Mouse (Mus musculus) CH12.LX (cell line): ENCODE results near the gene Akap5. TPM values are rescaled to one million over a fixed set of nuclear protein-coding genes. Genes with fewer than 3 reads are reported as not detected.

Source experiments
- DNase-seq: peaks from one replicate; pipeline ENCODE4 v3.0.0-alpha.2; 2013; ENCODE audit errors: extremely low read depth
- H3K27ac ChIP-seq: 2 replicates; pipeline ENCODE4 v1.5.1; 2012; ENCODE audit warnings: low read depth, mild to moderate bottlenecking, control low read depth, moderate library complexity; ENCODE audit not compliant: insufficient read depth
- H3K27me3 ChIP-seq: replicated peaks from 2 replicates; pipeline ENCODE3; 2012; ENCODE audit warnings: inconsistent platforms
- H3K36me3 ChIP-seq, 2 experiments: replicated peaks in 1 of 2; 2 replicates each; pipeline versions ENCODE3 to v1.6.1; 2012; ENCODE audit warnings: inconsistent platforms in 1 of 2, low read length in 1 of 2, mild to moderate bottlenecking in 1 of 2, mixed read lengths in 1 of 2, moderate library complexity in 1 of 2; ENCODE audit not compliant: control insufficient read depth in 1 of 2, insufficient read depth in 1 of 2
- H3K4me1 ChIP-seq, 2 experiments: 2 replicates each; pipeline ENCODE4 v1.6.1; 2012; ENCODE audit warnings: inconsistent platforms in 1 of 2, moderate library complexity in 1 of 2; ENCODE audit not compliant: insufficient read depth in 2 of 2, control insufficient read depth in 1 of 2
- H3K4me2 ChIP-seq: 2 replicates; pipeline ENCODE4 v1.6.1; 2012; ENCODE audit warnings: low read depth, mild to moderate bottlenecking, control low read depth; ENCODE audit not compliant: poor library complexity, insufficient read depth, severe bottlenecking
- H3K4me3 ChIP-seq, 3 experiments: fragments of 150-350 bp in 1 of 3; sonication (generic) in 1 of 3; replicated peaks in 1 of 3; 2 replicates each; pipeline versions ENCODE3 to v1.5.1; 2011 to 2012; ENCODE audit warnings: low read depth in 2 of 3, low read length in 2 of 3, mild to moderate bottlenecking in 2 of 3, moderate library complexity in 2 of 3, control low read depth in 1 of 3, improper control_type of control experiment in 1 of 3, inconsistent platforms in 1 of 3, mixed read lengths in 1 of 3; ENCODE audit not compliant: poor library complexity in 1 of 3
- H3K79me2 ChIP-seq: replicated peaks from 2 replicates; pipeline ENCODE4 v1.6.1; 2012; ENCODE audit warnings: mild to moderate bottlenecking, moderate library complexity; ENCODE audit not compliant: control insufficient read depth, poor library complexity, insufficient read depth, severe bottlenecking; ENCODE audit errors: extremely low read depth
- H3K9ac ChIP-seq: 2 replicates; pipeline ENCODE4 v1.6.1; 2012; ENCODE audit warnings: low read depth, mild to moderate bottlenecking, control low read depth, moderate library complexity; ENCODE audit not compliant: insufficient read depth
- H3K9me3 ChIP-seq: replicated peaks from 2 replicates; pipeline ENCODE3; 2012; ENCODE audit warnings: low read length, inconsistent platforms, mixed read lengths
- BHLHE40 ChIP-seq: IDR thresholded peaks from 2 replicates; pipeline ENCODE4 v1.6.1; 2011; ENCODE audit warnings: mild to moderate bottlenecking, low read depth, low read length, improper control_type of control experiment
- EP300 ChIP-seq: IDR thresholded peaks from 2 replicates; pipeline ENCODE4 v1.6.1; 2011; ENCODE audit warnings: low read length, improper control_type of control experiment
- ETS1 ChIP-seq: conservative IDR thresholded peaks from 2 replicates; pipeline ENCODE4 v1.6.1; 2012; ENCODE audit warnings: low read depth, mild to moderate bottlenecking, inconsistent platforms, low read length, improper control_type of control experiment, moderate library complexity
- GABPA ChIP-seq: IDR thresholded peaks from 2 replicates; pipeline ENCODE4 v1.6.1; 2012; ENCODE audit warnings: low read depth, low read length, improper control_type of control experiment, inconsistent platforms; ENCODE audit not compliant: insufficient replicate concordance
- MAFK ChIP-seq: IDR thresholded peaks from 2 replicates; pipeline ENCODE4 v1.6.1; 2011; ENCODE audit warnings: low read length, improper control_type of control experiment; ENCODE audit not compliant: insufficient replicate concordance
- MAX ChIP-seq: IDR thresholded peaks from 2 replicates; pipeline ENCODE4 v1.6.1; 2011; ENCODE audit warnings: low read length, improper control_type of control experiment
- MAZ ChIP-seq: IDR thresholded peaks from 2 replicates; pipeline ENCODE4 v1.6.1; 2012; ENCODE audit warnings: low read depth, mild to moderate bottlenecking, inconsistent platforms, low read length, improper control_type of control experiment, moderate library complexity
- MEF2A ChIP-seq: IDR thresholded peaks from 2 replicates; pipeline ENCODE4 v1.6.1; 2014; ENCODE audit warnings: low read depth, mild to moderate bottlenecking, inconsistent platforms, low read length, improper control_type of control experiment, borderline replicate concordance
- NELFE ChIP-seq: IDR thresholded peaks from 2 replicates; pipeline ENCODE4 v1.6.1; 2011; ENCODE audit warnings: low read depth, low read length, improper control_type of control experiment
- PAX5 ChIP-seq: IDR thresholded peaks from 2 replicates; pipeline ENCODE4 v1.6.1; 2012; ENCODE audit warnings: low read length, inconsistent platforms, mixed read lengths
- RAD21 ChIP-seq: IDR thresholded peaks from 2 replicates; pipeline ENCODE4 v1.6.1; 2011; ENCODE audit warnings: low read depth, mild to moderate bottlenecking, low read length, improper control_type of control experiment, moderate library complexity
- RCOR1 ChIP-seq: conservative IDR thresholded peaks from 2 replicates; pipeline ENCODE4 v1.6.1; 2012; ENCODE audit warnings: low read depth, mild to moderate bottlenecking, inconsistent platforms, low read length, improper control_type of control experiment
- SMC3 ChIP-seq: IDR thresholded peaks from 2 replicates; pipeline ENCODE4 v1.6.1; 2011; ENCODE audit warnings: low read depth, low read length, improper control_type of control experiment
- UBTF ChIP-seq: IDR thresholded peaks from 2 replicates; pipeline ENCODE4 v1.6.1; 2012; ENCODE audit warnings: low read depth, mild to moderate bottlenecking, inconsistent platforms, low read length, improper control_type of control experiment, moderate library complexity
- USF1 ChIP-seq: IDR thresholded peaks from 2 replicates; pipeline ENCODE4 v1.6.1; 2014; ENCODE audit warnings: low read depth, mild to moderate bottlenecking, inconsistent platforms, low read length, improper control_type of control experiment
- ZKSCAN1 ChIP-seq: IDR thresholded peaks from 2 replicates; pipeline ENCODE4 v1.6.1; 2012; ENCODE audit warnings: low read depth, inconsistent platforms, low read length, improper control_type of control experiment, borderline replicate concordance
- ZMIZ1 ChIP-seq: IDR thresholded peaks from 2 replicates; pipeline ENCODE4 v1.6.1; 2012; ENCODE audit warnings: low read depth, mild to moderate bottlenecking, inconsistent platforms, low read length, improper control_type of control experiment
- dilution Hi-C: fragments of 300-500 bp; cut with MboI; formaldehyde crosslinking; loops from 2 replicates; pipeline ENCODE4 v1.14.3; 2020; ENCODE audit warnings: low sequenced_read_pairs; ENCODE audit not compliant: extremely low pct_unique_long_range_greater_than_20kb, extremely low pct_ligation_motif_present
- in situ Hi-C: fragments of 300-500 bp; cut with MboI; formaldehyde crosslinking; loops from 3 replicates; pipeline ENCODE4 v1.14.3; 2019; ENCODE audit warnings: low sequenced_read_pairs, low pct_ligation_motif_present, low pct_unique_long_range_greater_than_20kb, mixed read lengths
- polyA plus RNA-seq: library from polyadenylated mRNA; unstranded; fragments of >175 nt; gene quantifications from 2 replicates; pipeline ENCODE4 v1.2.1, GENCODE M21; 2012; ENCODE audit warnings: low read depth; ENCODE audit not compliant: insufficient read length
- total RNA-seq, 2 experiments: library from RNA; depleted of rRNA; stranded (reverse); fragments of 300-350 nt in 1 of 2; fragments of >200 nt in 1 of 2; gene quantifications; 2 replicates each; pipeline ENCODE4 v1.2.3; 2012 to 2014

The Akap5 gene
- total and polyA plus RNA-seq, 3 experiments = 0.27 to 0.89 (median 0.38) TPM

DNA sequence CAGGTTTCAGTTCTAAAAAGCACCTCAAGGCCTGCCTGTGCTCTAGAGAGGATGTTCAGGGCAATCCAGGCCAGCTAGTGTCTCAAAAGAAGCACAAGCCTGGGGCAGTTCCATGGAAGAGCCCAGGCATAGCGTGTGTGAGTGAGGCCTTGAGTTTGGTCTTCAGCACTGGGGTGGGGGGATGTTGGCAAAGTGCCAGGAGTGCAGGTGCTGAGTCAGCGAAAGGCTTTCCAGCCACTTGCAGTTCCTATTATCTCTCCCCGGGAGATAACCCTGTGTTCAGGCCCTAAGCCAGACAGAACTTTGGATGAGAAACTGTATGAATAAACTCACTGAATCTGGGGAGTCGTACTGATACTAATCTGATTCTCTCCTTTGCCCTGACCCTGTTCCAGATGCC lies 42.6 kb upstream of the Akap5 start:
- Histone ChIP-seq H3K27ac (no peak overlapping the region), H3K9ac (no peak overlapping the region), H3K79me2 (peaks cover 3% of the 10 kb centered on the region; the same call in 1 of the 2 replicates), H3K9me3 (no peaks in the 10 kb centered on the region), H3K4me3 (no peak overlapping the region), H3K27me3 (no peaks in the 10 kb centered on the region), H3K36me3 (peaks cover 78 to 93% of the 10 kb centered on the region in 2 experiments), H3K4me2 (no peak overlapping the region), H3K4me1 (no peaks in the 10 kb centered on the region)
- TF ChIP-seq MAFK = peak; percentile 95
- TF ChIP-seq EP300 = no peak
- TF ChIP-seq NELFE = no peak
- dilution Hi-C loops (no loop called here), in situ Hi-C loops (no loop called here)
- no peak for DNase-seq

DNA sequence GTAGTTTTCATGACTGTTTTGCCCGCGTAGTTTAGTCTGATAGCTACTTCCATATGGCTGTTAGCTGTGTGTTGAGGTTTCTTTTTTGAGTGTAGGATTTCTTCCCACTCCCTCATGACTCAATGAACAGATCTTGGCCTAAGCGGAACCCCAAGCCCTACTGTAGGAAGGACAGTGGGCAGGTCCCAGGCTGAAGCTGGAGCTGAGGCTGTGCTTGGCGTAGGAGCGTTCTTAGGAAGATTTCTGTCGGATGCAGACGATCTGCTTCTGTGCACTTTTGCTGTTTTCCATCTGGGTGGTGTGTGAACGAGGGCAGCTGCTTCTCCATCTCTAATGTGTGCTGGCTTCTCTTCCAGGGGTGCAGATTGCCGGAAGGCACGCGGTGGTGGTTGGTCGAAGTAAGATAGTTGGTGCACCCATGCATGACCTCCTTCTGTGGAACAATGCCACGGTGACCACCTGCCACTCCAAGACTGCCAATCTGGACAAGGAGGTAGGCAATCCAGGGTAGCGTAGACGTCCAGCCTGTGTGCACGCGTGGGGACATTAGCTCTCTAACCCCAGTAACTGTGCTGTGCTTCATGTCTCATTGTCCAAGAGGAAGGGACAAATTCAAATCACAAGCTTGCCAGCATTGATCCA lies 42.0 kb upstream of the Akap5 start:
- in situ Hi-C loops (no loop called here), dilution Hi-C loops (no loop called here)
- no peak overlapping the region for H3K4me3 ChIP-seq
- no peak overlapping the region for H3K9ac ChIP-seq
- no peak overlapping the region; the same call in 1 of the 2 replicates for H3K27ac ChIP-seq
- no peak overlapping the region for H3K4me2 ChIP-seq
- no peak for DNase-seq
- H3K9me3 ChIP-seq = no peaks in the 10 kb centered on the region
- H3K36me3 ChIP-seq = peaks cover 78 to 93% of the 10 kb centered on the region in 2 experiments
- H3K79me2 ChIP-seq = no peaks in the 10 kb centered on the region; the same call in 1 of the 2 replicates
- TF ChIP-seq ETS1 (no peak), USF1 (no peak), RCOR1 (no peak), ZMIZ1 (no peak), PAX5 (no peak), MEF2A (no peak), UBTF (no peak), MAZ (no peak), SMC3 (no peak), GABPA (no peak), ZKSCAN1 (no peak), BHLHE40 (no peak), RAD21 (no peak), MAX (no peak)
- no peaks in the 10 kb centered on the region for H3K4me1 ChIP-seq
- no peaks in the 10 kb centered on the region for H3K27me3 ChIP-seq
